Mouse (Mus musculus) lung, embryonic 14.5 days (tissue): Measurements from ENCODE around the gene Gbx1. TPM values are rescaled to one million over a fixed set of nuclear protein-coding genes. Genes with fewer than 3 reads are reported as not detected.
A peak's percentile ranks its signal among the peaks of the same experiment; 100 is the strongest.

Source experiments
- ATAC-seq: fragments of 200-750 bp; cut with Nextera tagmentation; 2 replicates; pipeline ENCODE4 v1.8.0; 2017; ENCODE audit warnings: mild to moderate bottlenecking, moderate TSS enrichment, moderate library complexity; ENCODE audit not compliant: insufficient read depth
- DNase-seq: peaks from one replicate; pipeline ENCODE4 v3.0.0-alpha.2; 2015
- H3K27ac ChIP-seq: fragments of 300-500 bp; sonication (generic); 2 replicates; pipeline ENCODE4 v1.5.1; 2014; ENCODE audit warnings: low read depth, mild to moderate bottlenecking, moderate library complexity
- H3K27me3 ChIP-seq: fragments of 300-500 bp; sonication (generic); 2 replicates; pipeline ENCODE4 v1.6.1; 2014; ENCODE audit warnings: low read length, control low read depth; ENCODE audit not compliant: insufficient read depth
- H3K36me3 ChIP-seq: fragments of 300-500 bp; sonication (generic); 2 replicates; pipeline ENCODE4 v1.6.1; 2014; ENCODE audit warnings: control low read depth; ENCODE audit not compliant: insufficient read depth
- H3K4me1 ChIP-seq: fragments of 300-500 bp; sonication (generic); 2 replicates; pipeline ENCODE4 v1.6.1; 2014; ENCODE audit warnings: antibody characterized with exemption, control low read depth; ENCODE audit not compliant: insufficient read depth
- H3K4me2 ChIP-seq: fragments of 300-500 bp; sonication (generic); 2 replicates; pipeline ENCODE4 v1.6.1; 2014; ENCODE audit warnings: mild to moderate bottlenecking
- H3K4me3 ChIP-seq: fragments of 300-500 bp; sonication (generic); 2 replicates; pipeline ENCODE4 v1.5.1; 2014; ENCODE audit warnings: low read depth, low read length
- H3K9ac ChIP-seq: fragments of 300-500 bp; sonication (generic); 2 replicates; pipeline ENCODE4 v1.6.1; 2014
- H3K9me3 ChIP-seq: fragments of 300-500 bp; sonication (generic); 2 replicates; pipeline ENCODE4 v1.6.1; 2016; ENCODE audit warnings: low read depth, low read length, control low read depth
- CTCF ChIP-seq: IDR thresholded peaks from 2 replicates; pipeline ENCODE4 v1.5.1; 2016; ENCODE audit warnings: antibody characterized with exemption, low read depth
- WGBS: fragments of 180-500 bp; shearing (Covaris S2); extraction: QIAGEN DNeasy Blood & Tissue Kit; methylation state at CpG from one replicate; pipeline ENCODE4 v1.1.7; 2014; 5-methylcytosine and 5-hydroxymethylcytosine counted together
- polyA plus RNA-seq: library from polyadenylated mRNA; unstranded; fragments of >200 nt; fragmentation: Nextera tagmentation; extraction: Ambion mirVana; gene quantifications from 2 replicates; pipeline ENCODE4 v1.2.1, GENCODE M21; 2014

Gbx1 gene
- polyA plus RNA-seq, 1 experiment from 2014 or later: 0.07 TPM

GRCm38 (mm10) chr5:24550598-24551316 lies 23.8 kb upstream of the Gbx1 start:
- DNase-seq (peak; percentile 80), ATAC-seq (peak; percentile 68)
- Histone ChIP-seq H3K27me3 (peaks cover 5% of the 10 kb centered on the region; the same call in 1 of the 2 replicates), H3K27ac (no peak overlapping the region), H3K9ac (no peak overlapping the region), H3K9me3 (no peaks in the 10 kb centered on the region; the same call in 1 of the 2 replicates), H3K4me3 (peak overlapping the region; percentile 16; the same call in 1 of the 2 replicates), H3K4me1 (peaks cover 9% of the 10 kb centered on the region), H3K36me3 (no peaks in the 10 kb centered on the region), H3K4me2 (peak overlapping the region; percentile 53)
- no peak for TF ChIP-seq CTCF
- 24% methylated on average over 26 of the region's 26 CpGs for WGBS

GRCm38 (mm10) chr5:24542643-24543042 lies 15.6 kb upstream of the Gbx1 start:
- H3K4me2 ChIP-seq: no peak overlapping the region
- H3K27me3 ChIP-seq: no peaks in the 10 kb centered on the region
- no peak for DNase-seq
- H3K9ac ChIP-seq: no peak overlapping the region
- no peak overlapping the region for H3K4me3 ChIP-seq
- H3K4me1 ChIP-seq: peaks cover 13% of the 10 kb centered on the region
- no peak overlapping the region for H3K27ac ChIP-seq
- no peak for ATAC-seq
- WGBS: 74% methylated on average over 7 of the region's 7 CpGs
- no peaks in the 10 kb centered on the region for H3K36me3 ChIP-seq
- no peak for TF ChIP-seq CTCF
- H3K9me3 ChIP-seq: no peaks in the 10 kb centered on the region

GRCm38 (mm10) chr5:24541144-24541569 lies 14.2 kb upstream of the Gbx1 start:
- H3K27ac ChIP-seq: no peak overlapping the region
- H3K27me3 ChIP-seq: no peaks in the 10 kb centered on the region
- H3K36me3 ChIP-seq: no peaks in the 10 kb centered on the region
- peak overlapping the region; percentile 10; the same call in 1 of the 2 replicates for H3K4me3 ChIP-seq
- peak overlapping the region; percentile 55 for H3K4me2 ChIP-seq
- peak; percentile 18; the same call in 1 of the 2 replicates for ATAC-seq
- no peaks in the 10 kb centered on the region for H3K9me3 ChIP-seq
- DNase-seq: no peak
- TF ChIP-seq CTCF: no peak
- peaks cover 13% of the 10 kb centered on the region for H3K4me1 ChIP-seq
- WGBS: 8% methylated on average over 6 of the region's 6 CpGs
- no peak overlapping the region; the same call in 1 of the 2 replicates for H3K9ac ChIP-seq

GRCm38 (mm10) chr5:24540387-24541143 lies 13.6 kb upstream of the Gbx1 start, which contains the start of gene Asb10:
Asb10 (minus strand) TSS chr5:24540978.
- peak within 1 kb of the TSS; percentile 10 for H3K4me3 ChIP-seq
- H3K27ac ChIP-seq: no peak within 1 kb of the TSS
- TF ChIP-seq CTCF: peak; percentile 21; the same call in 1 of the 2 replicates
- WGBS: 18% methylated on average over 14 of the region's 14 CpGs
- H3K9me3 ChIP-seq: no peaks in the 10 kb centered on the region
- no peak within 1 kb of the TSS; the same call in 1 of the 2 replicates for H3K9ac ChIP-seq
- ATAC-seq (peak; percentile 80), DNase-seq (peak; percentile 82)
- H3K36me3 ChIP-seq: no peaks in the 10 kb centered on the region
- H3K4me2 ChIP-seq: peak within 1 kb of the TSS; percentile 55
- H3K4me1 ChIP-seq: peaks cover 13% of the 10 kb centered on the region
- H3K27me3 ChIP-seq: no peaks in the 10 kb centered on the region

- Histone ChIP-seq H3K9me3 (no peaks in the 10 kb centered on the region), H3K4me2 (no peak overlapping the region; the same call in 1 of the 2 replicates), H3K36me3 (no peaks in the 10 kb centered on the region), H3K27ac (no peak overlapping the region), H3K4me1 (peaks cover 13% of the 10 kb centered on the region), H3K4me3 (no peak overlapping the region), H3K27me3 (no peaks in the 10 kb centered on the region), H3K9ac (no peak overlapping the region)
- no peak for ATAC-seq
- TF ChIP-seq CTCF: no peak
- no peak for DNase-seq
- WGBS: 79% methylated on average over 22 of the region's 22 CpGs
Observed at GRCm38 (mm10) chr5:24539571-24540296, 12.7 kb upstream of the Gbx1 start.

GRCm38 (mm10) chr5:24537618-24538017 lies 10.6 kb upstream of the Gbx1 start:
- Histone ChIP-seq H3K9me3 (no peaks in the 10 kb centered on the region), H3K4me1 (peaks cover 13% of the 10 kb centered on the region), H3K27me3 (no peaks in the 10 kb centered on the region), H3K4me2 (no peak overlapping the region), H3K27ac (no peak overlapping the region), H3K4me3 (no peak overlapping the region), H3K36me3 (no peaks in the 10 kb centered on the region), H3K9ac (no peak overlapping the region)
- DNase-seq (no peak), ATAC-seq (no peak)
- TF ChIP-seq CTCF: no peak
- WGBS: 60% methylated on average over 16 of the region's 16 CpGs
